Mouse (Mus musculus): ENCODE results near the gene 4933425L06Rik.

GRCm38 (mm10) chr13:105054941-105055309 lies 27.0 kb upstream of the 4933425L06Rik start:
- TF ChIP-seq CTCF (IDR thresholded peaks at IDR 0.05; ENCODE audit: low read depth, low read length) (no peak), POLR2A (IDR thresholded peaks at IDR 0.05; ENCODE audit: extremely low read depth, insufficient read depth, low read length) (no peak)

All from liver, adult 2 months (tissue).